Mouse (Mus musculus) forebrain, embryonic 16.5 days (tissue): ENCODE measurements around the gene Nfx1. TPM values are rescaled to one million over a fixed set of nuclear protein-coding genes. Genes with fewer than 3 reads are reported as not detected.

Source experiments
- ATAC-seq: fragments of 200-750 bp; cut with Nextera tagmentation; 2 replicates; pipeline ENCODE4 v1.8.0; 2017; ENCODE audit warnings: mild to moderate bottlenecking, moderate library complexity
- H3K27ac ChIP-seq: fragments of 300-500 bp; sonication (generic); 2 replicates; pipeline ENCODE4 v1.5.1; 2014; ENCODE audit warnings: low read length, control low read depth
- H3K27me3 ChIP-seq: fragments of 300-500 bp; sonication (generic); replicated peaks from 2 replicates; pipeline ENCODE4 v1.6.1; 2014; ENCODE audit warnings: low read length; ENCODE audit not compliant: control insufficient read depth, insufficient read depth
- H3K36me3 ChIP-seq: fragments of 300-500 bp; sonication (generic); 2 replicates; pipeline ENCODE4 v1.6.1; 2014; ENCODE audit not compliant: control insufficient read depth, insufficient read depth
- H3K4me1 ChIP-seq: fragments of 300-500 bp; sonication (generic); replicated peaks from 2 replicates; pipeline ENCODE4 v1.6.1; 2014; ENCODE audit warnings: low read length; ENCODE audit not compliant: control insufficient read depth, insufficient read depth
- H3K4me2 ChIP-seq: fragments of 300-500 bp; sonication (generic); 2 replicates; pipeline ENCODE4 v1.6.1; 2014; ENCODE audit warnings: mild to moderate bottlenecking, low read length, control low read depth
- H3K4me3 ChIP-seq: fragments of 300-500 bp; sonication (generic); replicated peaks from 2 replicates; pipeline ENCODE4 v1.5.1; 2014; ENCODE audit warnings: mild to moderate bottlenecking, low read length, control low read depth
- H3K9ac ChIP-seq: fragments of 300-500 bp; sonication (generic); replicated peaks from 2 replicates; pipeline ENCODE4 v1.6.1; 2014; ENCODE audit warnings: low read depth, low read length, control low read depth
- H3K9me3 ChIP-seq: fragments of 300-500 bp; sonication (generic); 2 replicates; pipeline ENCODE4 v1.6.1; 2016; ENCODE audit warnings: low read length; ENCODE audit not compliant: control insufficient read depth
- WGBS: fragments of 180-500 bp; shearing (Covaris S2); extraction: QIAGEN DNeasy Blood & Tissue Kit; methylation state at CpG from one replicate; pipeline ENCODE4 v1.1.7; 2014; 5-methylcytosine and 5-hydroxymethylcytosine counted together
- polyA plus RNA-seq: library from polyadenylated mRNA; unstranded; fragments of >200 nt; fragmentation: Nextera tagmentation; extraction: Ambion mirVana; gene quantifications from 2 replicates; pipeline ENCODE4 v1.2.1, GENCODE M21; 2015

The Nfx1 gene
- polyA plus RNA-seq, 1 experiment from 2014 or later: 141 TPM

DNA sequence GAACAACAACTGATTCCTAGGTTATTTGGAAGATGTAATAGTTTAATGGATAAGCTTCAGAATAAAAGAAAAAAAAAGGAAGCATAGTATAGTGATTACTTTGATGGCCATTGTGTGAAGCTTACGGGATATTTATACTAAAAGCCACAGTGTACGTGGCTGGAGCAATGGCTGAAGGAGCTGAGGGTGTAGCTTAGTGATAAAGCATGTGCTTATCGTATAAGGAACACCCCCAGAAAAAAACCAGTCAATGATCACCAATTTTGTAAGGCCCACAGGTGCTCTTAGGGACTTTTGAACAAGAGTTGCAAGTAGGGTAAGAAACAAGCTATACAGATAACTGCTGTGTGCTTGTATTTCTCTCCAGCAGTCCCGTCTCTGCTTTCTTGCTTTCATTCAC lies 27.2 kb downstream of the Nfx1 start:
- 89% methylated on average over 4 of the region's 4 CpGs for WGBS
- Histone ChIP-seq H3K4me3 (no peak overlapping the region), H3K4me2 (no peak overlapping the region), H3K9ac (no peak overlapping the region), H3K27ac (no peak overlapping the region), H3K36me3 (peaks cover 61% of the 10 kb centered on the region), H3K4me1 (no peaks in the 10 kb centered on the region), H3K27me3 (no peaks in the 10 kb centered on the region), H3K9me3 (no peaks in the 10 kb centered on the region)
- no peak for ATAC-seq

- no peak overlapping the region for H3K27ac ChIP-seq
- no peak overlapping the region for H3K4me2 ChIP-seq
- H3K36me3 ChIP-seq: peaks cover 64% of the 10 kb centered on the region
- no peak overlapping the region for H3K4me3 ChIP-seq
- ATAC-seq: no peak
- H3K4me1 ChIP-seq: no peaks in the 10 kb centered on the region
- H3K9ac ChIP-seq: no peak overlapping the region
- no peaks in the 10 kb centered on the region for H3K27me3 ChIP-seq
- 92% methylated on average over 1 of the region's 1 CpGs for WGBS
- no peaks in the 10 kb centered on the region for H3K9me3 ChIP-seq
These were observed 29.6 kb downstream of the Nfx1 start for GRCm38 (mm10) chr4:41000271-41000670.

DNA sequence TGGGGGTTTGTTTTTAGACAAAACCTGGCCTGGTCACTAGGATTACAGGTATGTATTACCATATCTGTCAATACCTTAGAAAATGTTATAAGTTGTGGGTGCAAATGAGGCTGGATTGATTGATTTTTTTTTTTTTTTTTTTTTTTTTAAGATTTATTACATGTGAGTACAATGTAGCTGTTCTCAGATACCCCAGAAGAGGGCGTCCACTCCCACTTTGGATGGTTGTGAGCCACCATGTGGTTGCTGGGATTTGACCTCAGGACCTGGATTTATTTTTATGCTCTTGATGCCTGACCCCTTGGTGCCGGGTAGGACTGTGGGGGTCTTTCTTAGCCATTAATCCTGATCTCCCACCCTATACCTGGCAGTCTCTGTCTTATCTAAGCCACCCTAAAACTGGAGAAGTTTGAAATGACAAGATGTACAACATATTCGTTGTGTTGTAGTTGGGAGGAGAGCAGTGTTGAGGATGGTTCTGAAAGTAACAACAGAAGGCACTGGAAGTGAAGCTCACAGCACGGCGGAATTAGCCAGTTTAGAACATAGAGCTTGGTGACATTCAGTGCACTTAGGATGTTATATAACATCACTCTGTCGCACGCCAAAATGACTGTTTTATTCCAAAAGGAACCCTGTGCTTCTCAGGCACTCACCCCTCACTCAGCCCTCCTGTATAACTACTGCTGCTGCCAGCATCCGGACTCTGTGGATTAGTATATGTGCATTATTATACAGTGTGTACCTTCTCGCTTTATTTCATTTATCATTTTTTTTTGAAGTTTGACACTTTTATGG lies 30.3 kb downstream of the Nfx1 start:
- no peak overlapping the region for H3K4me2 ChIP-seq
- no peak overlapping the region for H3K27ac ChIP-seq
- H3K4me3 ChIP-seq: no peak overlapping the region
- no peak overlapping the region for H3K9ac ChIP-seq
- peaks cover 56% of the 10 kb centered on the region for H3K36me3 ChIP-seq
- H3K4me1 ChIP-seq: no peaks in the 10 kb centered on the region
- H3K27me3 ChIP-seq: no peaks in the 10 kb centered on the region
- ATAC-seq: no peak
- H3K9me3 ChIP-seq: no peaks in the 10 kb centered on the region
- 90% methylated on average over 9 of the region's 9 CpGs for WGBS

GRCm38 (mm10) chr4:41013351-41013750 lies 42.6 kb downstream of the Nfx1 start:
- Histone ChIP-seq H3K4me2 (no peak overlapping the region), H3K27ac (no peak overlapping the region), H3K36me3 (peaks cover 43% of the 10 kb centered on the region), H3K27me3 (no peaks in the 10 kb centered on the region), H3K4me1 (no peaks in the 10 kb centered on the region), H3K9ac (no peak overlapping the region), H3K9me3 (no peaks in the 10 kb centered on the region), H3K4me3 (no peak overlapping the region)
- WGBS: 100% methylated on average over 3 of the region's 3 CpGs
- no peak for ATAC-seq

DNA sequence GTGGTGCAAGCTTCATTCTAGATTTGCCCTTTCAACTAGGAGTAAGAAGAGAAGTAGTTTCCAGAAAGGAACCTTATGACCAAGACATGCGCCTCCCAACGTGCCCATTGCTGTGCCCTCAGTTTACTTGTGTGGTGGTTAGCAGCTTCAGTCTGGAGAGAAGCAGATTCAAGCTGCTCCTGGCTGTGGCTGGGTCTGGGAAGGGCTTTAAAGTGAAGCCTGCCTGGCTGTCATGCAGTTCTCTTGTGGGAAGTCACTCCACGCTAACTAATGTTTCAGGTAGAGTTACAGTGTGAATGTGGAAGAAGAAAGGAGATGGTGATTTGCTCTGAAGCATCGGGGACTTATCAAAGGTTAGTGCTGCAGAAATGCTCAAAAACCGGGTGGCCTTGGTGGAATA lies 45.1 kb downstream of the Nfx1 start:
- 91% methylated on average over 5 of the region's 5 CpGs for WGBS
- Histone ChIP-seq H3K4me2 (no peak overlapping the region), H3K4me3 (no peak overlapping the region), H3K4me1 (no peaks in the 10 kb centered on the region), H3K27me3 (no peaks in the 10 kb centered on the region), H3K36me3 (peaks cover 29% of the 10 kb centered on the region), H3K27ac (no peak overlapping the region), H3K9ac (no peak overlapping the region), H3K9me3 (no peaks in the 10 kb centered on the region)
- no peak for ATAC-seq

DNA sequence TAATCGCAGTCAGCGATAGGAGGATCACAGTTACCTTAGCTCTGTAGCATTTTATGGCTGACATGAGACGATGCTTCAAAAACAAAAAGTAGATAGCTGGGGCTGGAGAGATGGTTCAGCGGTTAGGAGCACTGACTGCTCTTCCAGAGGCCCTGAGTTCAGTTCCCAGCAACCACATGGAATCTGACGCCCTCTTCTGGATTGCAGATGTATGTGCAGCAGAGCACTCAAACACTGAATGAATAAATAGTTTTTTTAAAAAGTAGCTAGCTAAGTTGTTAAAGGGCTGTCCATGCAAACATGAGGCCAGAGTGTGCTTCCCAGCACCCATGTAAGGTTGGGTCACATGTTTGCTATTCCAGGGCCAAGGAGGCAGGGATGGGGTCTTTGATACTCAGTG lies 50.4 kb downstream of the Nfx1 start:
- no peaks in the 10 kb centered on the region for H3K4me1 ChIP-seq
- peaks cover 5% of the 10 kb centered on the region; the same call in 1 of the 2 replicates for H3K36me3 ChIP-seq
- WGBS: 89% methylated on average over 5 of the region's 5 CpGs

DNA sequence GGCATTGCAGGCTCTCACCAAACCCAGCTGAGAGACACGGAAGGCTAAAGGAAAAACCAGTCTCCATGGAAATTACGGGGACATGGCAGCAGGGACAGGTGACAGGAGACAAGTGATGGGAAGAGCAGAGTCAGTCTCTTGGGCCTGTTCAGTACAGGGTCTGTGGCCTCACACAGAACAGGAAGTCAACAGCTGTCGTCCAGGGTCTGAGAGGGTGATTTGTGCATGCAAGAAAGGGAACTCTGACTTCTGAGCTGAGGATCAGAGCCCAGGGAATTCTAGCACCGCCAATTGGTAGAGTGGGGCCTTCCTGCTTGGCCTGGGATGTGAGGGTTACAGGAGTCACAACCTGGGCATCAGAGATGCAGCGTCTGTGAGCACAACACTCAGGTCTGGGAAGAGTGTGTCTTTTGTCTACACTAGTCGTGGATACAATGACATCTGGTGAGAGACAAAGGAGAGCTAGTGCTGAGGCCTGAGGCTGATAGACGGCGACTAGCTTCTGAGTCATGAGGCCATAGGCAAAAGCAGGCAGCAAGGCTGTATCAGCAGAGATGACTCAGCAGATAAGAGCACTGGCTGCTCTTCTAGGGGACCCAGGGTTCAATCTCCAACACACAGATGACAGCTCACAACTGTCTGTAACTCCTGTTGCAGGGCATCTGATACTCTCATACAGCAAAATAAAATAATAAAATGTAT lies 55.5 kb downstream of the Nfx1 start:
- H3K4me1 ChIP-seq: no peaks in the 10 kb centered on the region
- no peak for ATAC-seq
- H3K27ac ChIP-seq: no peak overlapping the region
- no peaks in the 10 kb centered on the region for H3K9me3 ChIP-seq
- no peak overlapping the region for H3K9ac ChIP-seq
- no peak overlapping the region for H3K4me3 ChIP-seq
- 70% methylated on average over 8 of the region's 8 CpGs for WGBS
- H3K27me3 ChIP-seq: no peaks in the 10 kb centered on the region
- 0 out of 2 replicates have a peak, but pooled peaks cover 2% of the 10 kb centered on the region for H3K36me3 ChIP-seq
- no peak overlapping the region for H3K4me2 ChIP-seq

More for the DNA sequence above, 50.4 kb downstream of the Nfx1 start:
- H3K27me3 ChIP-seq: no peaks in the 10 kb centered on the region
- no peaks in the 10 kb centered on the region for H3K9me3 ChIP-seq
- no peak overlapping the region for H3K9ac ChIP-seq
- H3K4me2 ChIP-seq: no peak overlapping the region
- no peak overlapping the region for H3K27ac ChIP-seq
- no peak for ATAC-seq
- H3K4me3 ChIP-seq: no peak overlapping the region

DNA sequence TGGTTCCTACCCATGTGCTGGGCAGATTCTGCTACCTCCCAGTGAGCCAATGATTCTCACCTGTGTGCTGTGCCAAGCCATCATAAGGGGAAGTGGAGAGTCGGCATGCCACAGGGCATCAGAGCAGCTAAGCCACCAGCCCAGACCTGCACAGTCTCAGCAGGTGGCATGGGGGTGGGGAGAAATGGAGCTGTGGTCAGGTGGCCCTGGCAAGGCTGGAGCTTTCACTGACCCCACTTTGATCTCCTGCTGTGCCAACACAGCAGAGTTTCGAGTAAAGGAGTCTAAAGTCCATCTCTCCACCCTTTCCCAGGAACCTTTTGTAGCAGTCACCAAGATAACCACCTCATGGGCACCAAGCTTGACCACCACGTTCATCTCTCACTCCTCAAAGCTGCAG lies 57.2 kb downstream of the Nfx1 start:
- no peak overlapping the region for H3K4me2 ChIP-seq
- no peaks in the 10 kb centered on the region for H3K9me3 ChIP-seq
- no peak overlapping the region for H3K9ac ChIP-seq
- no peaks in the 10 kb centered on the region for H3K4me1 ChIP-seq
- H3K36me3 ChIP-seq: 0 out of 2 replicates have a peak, but pooled peaks cover 2% of the 10 kb centered on the region
- no peak for ATAC-seq
- no peak overlapping the region for H3K27ac ChIP-seq
- no peaks in the 10 kb centered on the region for H3K27me3 ChIP-seq
- 93% methylated on average over 3 of the region's 3 CpGs for WGBS
- H3K4me3 ChIP-seq: no peak overlapping the region

DNA sequence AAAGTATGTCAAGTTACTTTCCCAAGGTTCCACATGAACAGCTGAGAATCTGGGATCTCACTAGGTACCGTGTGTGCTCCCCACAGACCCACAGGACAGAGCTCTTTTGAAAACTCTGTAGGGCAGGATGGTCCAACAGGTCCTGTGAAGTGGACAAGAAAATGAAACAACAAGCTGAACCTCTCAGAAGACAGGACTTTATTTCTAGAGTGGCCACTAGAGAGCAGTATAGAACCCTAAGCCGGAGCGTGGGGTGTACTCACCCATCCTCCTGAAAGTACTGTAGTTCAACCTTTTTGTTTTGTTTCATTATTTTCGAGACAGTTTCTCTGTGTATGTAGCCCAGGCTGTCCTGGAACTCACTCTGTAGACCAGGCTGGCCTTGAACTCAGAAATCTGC lies 57.6 kb downstream of the Nfx1 start:
- no peaks in the 10 kb centered on the region for H3K9me3 ChIP-seq
- no peak for ATAC-seq
- no peak overlapping the region for H3K27ac ChIP-seq
- 0 out of 2 replicates have a peak, but pooled peaks cover 2% of the 10 kb centered on the region for H3K36me3 ChIP-seq
- no peak overlapping the region for H3K4me2 ChIP-seq
- H3K4me3 ChIP-seq: no peak overlapping the region
- no peak overlapping the region for H3K9ac ChIP-seq
- 85% methylated on average over 4 of the region's 4 CpGs for WGBS
- no peaks in the 10 kb centered on the region for H3K4me1 ChIP-seq
- no peaks in the 10 kb centered on the region for H3K27me3 ChIP-seq
